Mouse (Mus musculus) megakaryocyte, embryonic 14.5 days (primary cell): ENCODE measurements around the gene Rfc5.

Experiments used
- FLI1 ChIP-seq: IDR thresholded peaks from 2 replicates; pipeline ENCODE4 v1.6.1; 2012; ENCODE audit warnings: low read length, inconsistent platforms, mixed read lengths
- GATA1 ChIP-seq: IDR thresholded peaks from 3 replicates; pipeline ENCODE4 v1.6.1; 2012; ENCODE audit warnings: mixed read lengths, low read length, inconsistent platforms, borderline replicate concordance

- TF ChIP-seq GATA1 (no peak), FLI1 (no peak)
These were observed 523 bp downstream of the Rfc5 start for GRCm38 (mm10) chr5:117388296-117388751.
